32 mouse cellular contexts compared by ENCODE assay signal in the genomic region with DNA sequence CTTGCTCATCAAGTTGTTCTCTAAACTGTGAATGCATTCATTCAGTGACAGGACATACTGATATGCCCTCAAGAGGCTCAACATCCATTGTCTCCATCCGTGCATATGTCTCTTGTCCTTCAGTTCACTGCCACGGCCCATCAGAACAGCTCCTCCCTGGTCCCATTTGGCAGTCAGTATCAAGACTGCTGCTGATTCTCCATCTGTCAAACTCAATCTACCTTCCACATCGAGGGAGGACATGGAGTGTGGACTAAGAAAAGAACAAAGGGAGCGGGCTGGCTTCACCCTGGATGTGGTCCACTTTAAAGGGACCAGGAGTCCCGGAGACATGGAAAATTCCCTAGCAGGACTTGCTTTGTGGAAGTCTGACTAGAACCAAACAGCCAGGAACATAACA. TPM values are rescaled to one million over a fixed set of nuclear protein-coding genes. Genes with fewer than 3 reads are reported as not detected.
DNase-seq lines count a peak whose midpoint lies in the region; ATAC-seq and TF ChIP-seq lines count a peak whose summit lies in the region.
"Had no signal": no experiment of that assay in that cellular context is flagged by ENCODE, and none has a peak within 500 bp of the region (broad histone marks: within the 10 kb centered on the region; RNA-seq: fewer than 3 reads in every experiment).

No protein-coding gene starts in this region.

- no peaks in the 10 kb centered on the region for H3K4me1 ChIP-seq in hindbrain, postnatal 0 days (ENCODE audit: insufficient read depth, low read length)
- no peaks in the 10 kb centered on the region for H3K4me1 ChIP-seq in hindbrain, embryonic 11.5 days (replicated peaks; ENCODE audit: control insufficient read depth, insufficient read depth, low read length)
- no peaks in the 10 kb centered on the region for H3K4me1 ChIP-seq in forebrain, embryonic 14.5 days (ENCODE audit: control insufficient read depth, insufficient read depth, low read length)
- H3K4me1 ChIP-seq: embryonic facial prominence, embryonic 13.5 days; forebrain, embryonic 15.5 days; limb, embryonic 12.5 days; liver, embryonic 15.5 days; midbrain, embryonic 15.5 days had no signal

- no peak overlapping the region for H3K9ac ChIP-seq in hindbrain, postnatal 0 days (replicated peaks; ENCODE audit: low read length)
- no peak overlapping the region for H3K9ac ChIP-seq in hindbrain, embryonic 11.5 days (ENCODE audit: low read depth, low read length)
- no peak overlapping the region for H3K9ac ChIP-seq in forebrain, embryonic 14.5 days (ENCODE audit: low read length)
- H3K9ac ChIP-seq: embryonic facial prominence, embryonic 13.5 days; forebrain, embryonic 15.5 days; heart, embryonic 13.5 days; limb, embryonic 12.5 days; liver, embryonic 15.5 days; lung, embryonic 14.5 days; midbrain, embryonic 15.5 days had no signal

- DNase-seq in hindbrain, postnatal 0 days (ENCODE audit: low spot score), result peak; percentile 58
- DNase-seq in hindbrain, embryonic 11.5 days (ENCODE audit: low spot score), result no peak
- peak; percentile 86 for DNase-seq in cerebellum, adult 8-10 months
- peak; percentile 82 to 83 for DNase-seq in cerebellum, postnatal 25 days
- DNase-seq in ovary, postnatal 36 days (ENCODE audit: low spot score), result no peak
- no peak for DNase-seq in forebrain, embryonic 14.5 days (ENCODE audit: low spot score)
- DNase-seq: adrenal gland, postnatal 10 days; gastrocnemius, adult 2 months; gastrocnemius, postnatal 36 days; heart, adult 18-20 months; heart, postnatal 10 days; kidney, adult 8-10 months; kidney, postnatal 10 days; layer of hippocampus, postnatal 36 days; lung, embryonic 14.5 days; lung, postnatal 14 days; right cerebral cortex, adult 18-20 months; spleen, adult 18-20 months; thymus, adult 2 months; thymus, postnatal 4 days had no signal

- no peaks in the 10 kb centered on the region for H3K9me3 ChIP-seq in hindbrain, postnatal 0 days (ENCODE audit: low read length)
- no peaks in the 10 kb centered on the region for H3K9me3 ChIP-seq in hindbrain, embryonic 11.5 days (ENCODE audit: control insufficient read depth, low read length)
- H3K9me3 ChIP-seq in forebrain, embryonic 14.5 days (replicated peaks; ENCODE audit: control insufficient read depth, low read length), result no peaks in the 10 kb centered on the region
- H3K9me3 ChIP-seq: embryonic facial prominence, embryonic 13.5 days; forebrain, embryonic 15.5 days; heart, embryonic 13.5 days; limb, embryonic 12.5 days; liver, embryonic 15.5 days; midbrain, embryonic 15.5 days had no signal

- WGBS in hindbrain, postnatal 0 days, result 61% methylated on average over 5 of the region's 5 CpGs
- 77% methylated on average over 5 of the region's 5 CpGs for WGBS in hindbrain, embryonic 11.5 days
- WGBS in forebrain, embryonic 14.5 days, result 82% methylated on average over 5 of the region's 5 CpGs

- no peak overlapping the region for H3K4me3 ChIP-seq in hindbrain, postnatal 0 days (ENCODE audit: low read length)
- no peak overlapping the region for H3K4me3 ChIP-seq in hindbrain, embryonic 11.5 days (ENCODE audit: low read depth, low read length)
- H3K4me3 ChIP-seq in forebrain, embryonic 14.5 days (ENCODE audit: low read depth, low read length), result no peak overlapping the region
- H3K4me3 ChIP-seq: embryonic facial prominence, embryonic 13.5 days; erythroblast, embryonic 14.5 days; forebrain, embryonic 15.5 days; gastrocnemius, adult 2 months; heart, embryonic 13.5 days; limb, embryonic 12.5 days; liver, embryonic 15.5 days; midbrain, embryonic 15.5 days had no signal

- no peaks in the 10 kb centered on the region for H3K27me3 ChIP-seq in hindbrain, postnatal 0 days (ENCODE audit: insufficient read depth, low read length)
- no peaks in the 10 kb centered on the region for H3K27me3 ChIP-seq in hindbrain, embryonic 11.5 days (ENCODE audit: control insufficient read depth, insufficient read depth, low read length)
- no peaks in the 10 kb centered on the region for H3K27me3 ChIP-seq in forebrain, embryonic 14.5 days (replicated peaks; ENCODE audit: control insufficient read depth, insufficient read depth, low read length)
- H3K27me3 ChIP-seq: embryonic facial prominence, embryonic 13.5 days; forebrain, embryonic 15.5 days; heart, embryonic 13.5 days; limb, embryonic 12.5 days; liver, embryonic 15.5 days; midbrain, embryonic 15.5 days had no signal

- no peaks in the 10 kb centered on the region for H3K36me3 ChIP-seq in hindbrain, postnatal 0 days (ENCODE audit: insufficient read depth, low read length)
- H3K36me3 ChIP-seq in hindbrain, embryonic 11.5 days (ENCODE audit: control insufficient read depth, insufficient read depth, low read length), result no peaks in the 10 kb centered on the region
- no peaks in the 10 kb centered on the region for H3K36me3 ChIP-seq in forebrain, embryonic 14.5 days (ENCODE audit: control insufficient read depth, insufficient read depth, low read length)
- H3K36me3 ChIP-seq: embryonic facial prominence, embryonic 13.5 days; forebrain, embryonic 15.5 days; G1E; heart, embryonic 13.5 days; limb, embryonic 12.5 days; liver, embryonic 15.5 days; midbrain, embryonic 15.5 days had no signal

- ATAC-seq in hindbrain, postnatal 0 days, result peak; percentile 82
- ATAC-seq in hindbrain, embryonic 11.5 days (ENCODE audit: low FRiP score), result no peak
- peak; percentile 89 for ATAC-seq in cerebellum, adult (ENCODE audit: insufficient number of reproducible peaks, low FRiP score, low TSS enrichment)
- no peak for ATAC-seq in forebrain, embryonic 14.5 days
- ATAC-seq: forebrain, embryonic 15.5 days; intestine, embryonic 16.5 days; midbrain, embryonic 15.5 days had no signal

- TF ChIP-seq CTCF in hindbrain, postnatal 0 days (IDR thresholded peaks at IDR 0.05; ENCODE audit: low read depth), result no peak

- H3K27ac ChIP-seq in hindbrain, postnatal 0 days, result peak overlapping the region; percentile 55
- no peak overlapping the region for H3K27ac ChIP-seq in hindbrain, embryonic 11.5 days (ENCODE audit: low read depth, low read length)
- H3K27ac ChIP-seq in forebrain, embryonic 14.5 days (ENCODE audit: low read depth, low read length), result no peak overlapping the region
- H3K27ac ChIP-seq: embryonic facial prominence, embryonic 13.5 days; forebrain, embryonic 15.5 days; gastrocnemius, adult 2 months; heart, embryonic 13.5 days; limb, embryonic 12.5 days; liver, embryonic 15.5 days; midbrain, embryonic 15.5 days had no signal

- H3K4me2 ChIP-seq in hindbrain, postnatal 0 days (ENCODE audit: low read depth, low read length), result no peak overlapping the region
- no peak overlapping the region for H3K4me2 ChIP-seq in hindbrain, embryonic 11.5 days (replicated peaks; ENCODE audit: low read depth, low read length)
- no peak overlapping the region for H3K4me2 ChIP-seq in forebrain, embryonic 14.5 days (ENCODE audit: low read length)
- H3K4me2 ChIP-seq: embryonic facial prominence, embryonic 13.5 days; forebrain, embryonic 15.5 days; heart, embryonic 13.5 days; limb, embryonic 12.5 days; liver, embryonic 15.5 days; lung, embryonic 14.5 days; midbrain, embryonic 15.5 days had no signal

RNA-seq across cellular contexts. Expression of a gene that starts 22.2 kb away (rescaled TPM):
- total RNA-seq in hindbrain, postnatal 0 days (2014; rRNA removed), result 10.2 and 15.5 TPM in 2 replicates
- 22.4 and 23.4 TPM in 2 replicates for polyA plus RNA-seq in hindbrain, postnatal 0 days (2015; fragmentation: Nextera tagmentation; extraction: Ambion mirVana)
- 1.5 and 2.5 TPM in 2 replicates for polyA plus RNA-seq in hindbrain, embryonic 11.5 days (2014; fragmentation: Nextera tagmentation; extraction: Ambion mirVana)
- polyA plus RNA-seq in forebrain, embryonic 14.5 days (2014; fragmentation: Nextera tagmentation; extraction: Ambion mirVana), result 4.7 and 8.4 TPM in 2 replicates
- total RNA-seq: common myeloid progenitor, adult 5-6 weeks; hematopoietic stem cell, adult 5-6 weeks had no signal
- polyA plus RNA-seq: erythroblast, embryonic 14.5 days; G1E had no signal

Comparison
In these comparisons a context has a peak if more than half of its experiments do, and no peak if none do; other contexts are left out.
1. ATAC-seq: peak in hindbrain, postnatal 0 days (single experiment) and cerebellum, adult (single experiment); none in hindbrain, embryonic 11.5 days (single experiment) and forebrain, embryonic 14.5 days (single experiment).
2. DNase-seq: peak in hindbrain, postnatal 0 days (single experiment), cerebellum, adult 8-10 months (single experiment) and cerebellum, postnatal 25 days (2 of 2); none in hindbrain, embryonic 11.5 days (single experiment), ovary, postnatal 36 days (single experiment) and forebrain, embryonic 14.5 days (single experiment).